Mouse (Mus musculus) CH12.LX (cell line): ENCODE results near the gene Spag7. TPM values are rescaled to one million over a fixed set of nuclear protein-coding genes. Genes with fewer than 3 reads are reported as not detected.

Experiments used
- DNase-seq: peaks from one replicate; pipeline ENCODE4 v3.0.0-alpha.2; 2013; ENCODE audit errors: extremely low read depth
- H3K27ac ChIP-seq: 2 replicates; pipeline ENCODE4 v1.5.1; 2012; ENCODE audit warnings: low read depth, mild to moderate bottlenecking, control low read depth, moderate library complexity; ENCODE audit not compliant: insufficient read depth
- H3K27me3 ChIP-seq: replicated peaks from 2 replicates; pipeline ENCODE3; 2012; ENCODE audit warnings: inconsistent platforms
- H3K36me3 ChIP-seq, 2 experiments: replicated peaks in 1 of 2; 2 replicates each; pipeline versions ENCODE3 to v1.6.1; 2012; ENCODE audit warnings: inconsistent platforms in 1 of 2, low read length in 1 of 2, mild to moderate bottlenecking in 1 of 2, mixed read lengths in 1 of 2, moderate library complexity in 1 of 2; ENCODE audit not compliant: control insufficient read depth in 1 of 2, insufficient read depth in 1 of 2
- H3K4me1 ChIP-seq, 2 experiments: 2 replicates each; pipeline ENCODE4 v1.6.1; 2012; ENCODE audit warnings: inconsistent platforms in 1 of 2, moderate library complexity in 1 of 2; ENCODE audit not compliant: insufficient read depth in 2 of 2, control insufficient read depth in 1 of 2
- H3K4me2 ChIP-seq: 2 replicates; pipeline ENCODE4 v1.6.1; 2012; ENCODE audit warnings: low read depth, mild to moderate bottlenecking, control low read depth; ENCODE audit not compliant: poor library complexity, insufficient read depth, severe bottlenecking
- H3K4me3 ChIP-seq, 3 experiments: fragments of 150-350 bp in 1 of 3; sonication (generic) in 1 of 3; replicated peaks in 1 of 3; 2 replicates each; pipeline versions ENCODE3 to v1.5.1; 2011 to 2012; ENCODE audit warnings: low read depth in 2 of 3, low read length in 2 of 3, mild to moderate bottlenecking in 2 of 3, moderate library complexity in 2 of 3, control low read depth in 1 of 3, improper control_type of control experiment in 1 of 3, inconsistent platforms in 1 of 3, mixed read lengths in 1 of 3; ENCODE audit not compliant: poor library complexity in 1 of 3
- H3K79me2 ChIP-seq: replicated peaks from 2 replicates; pipeline ENCODE4 v1.6.1; 2012; ENCODE audit warnings: mild to moderate bottlenecking, moderate library complexity; ENCODE audit not compliant: control insufficient read depth, poor library complexity, insufficient read depth, severe bottlenecking; ENCODE audit errors: extremely low read depth
- H3K9ac ChIP-seq: 2 replicates; pipeline ENCODE4 v1.6.1; 2012; ENCODE audit warnings: low read depth, mild to moderate bottlenecking, control low read depth, moderate library complexity; ENCODE audit not compliant: insufficient read depth
- H3K9me3 ChIP-seq: replicated peaks from 2 replicates; pipeline ENCODE3; 2012; ENCODE audit warnings: low read length, inconsistent platforms, mixed read lengths
- ELF1 ChIP-seq: IDR thresholded peaks from 2 replicates; pipeline ENCODE4 v1.6.1; 2014; ENCODE audit warnings: low read depth, mild to moderate bottlenecking, inconsistent platforms, low read length, improper control_type of control experiment
- ETS1 ChIP-seq: conservative IDR thresholded peaks from 2 replicates; pipeline ENCODE4 v1.6.1; 2012; ENCODE audit warnings: low read depth, mild to moderate bottlenecking, inconsistent platforms, low read length, improper control_type of control experiment, moderate library complexity
- GABPA ChIP-seq: IDR thresholded peaks from 2 replicates; pipeline ENCODE4 v1.6.1; 2012; ENCODE audit warnings: low read depth, low read length, improper control_type of control experiment, inconsistent platforms; ENCODE audit not compliant: insufficient replicate concordance
- JUND ChIP-seq: conservative IDR thresholded peaks from 2 replicates; pipeline ENCODE4 v1.6.1; 2011; ENCODE audit warnings: low read depth, low read length, improper control_type of control experiment
- MAFK ChIP-seq: IDR thresholded peaks from 2 replicates; pipeline ENCODE4 v1.6.1; 2011; ENCODE audit warnings: low read length, improper control_type of control experiment; ENCODE audit not compliant: insufficient replicate concordance
- MXI1 ChIP-seq: IDR thresholded peaks from 2 replicates; pipeline ENCODE4 v1.6.1; 2011; ENCODE audit warnings: mild to moderate bottlenecking, low read depth, low read length, improper control_type of control experiment
- PAX5 ChIP-seq: IDR thresholded peaks from 2 replicates; pipeline ENCODE4 v1.6.1; 2012; ENCODE audit warnings: low read length, inconsistent platforms, mixed read lengths
- SIN3A ChIP-seq: IDR thresholded peaks from 2 replicates; pipeline ENCODE4 v1.6.1; 2012; ENCODE audit warnings: low read length, improper control_type of control experiment, inconsistent platforms
- ZC3H11A ChIP-seq: IDR thresholded peaks from 2 replicates; pipeline ENCODE4 v1.6.1; 2012; ENCODE audit warnings: low read depth, mild to moderate bottlenecking, inconsistent platforms, low read length, improper control_type of control experiment
- ZNF384 ChIP-seq: IDR thresholded peaks from 2 replicates; pipeline ENCODE4 v1.6.1; 2012; ENCODE audit warnings: low read depth, low read length, improper control_type of control experiment, inconsistent platforms
- dilution Hi-C: fragments of 300-500 bp; cut with MboI; formaldehyde crosslinking; loops from 2 replicates; pipeline ENCODE4 v1.14.3; 2020; ENCODE audit warnings: low sequenced_read_pairs; ENCODE audit not compliant: extremely low pct_unique_long_range_greater_than_20kb, extremely low pct_ligation_motif_present
- in situ Hi-C: fragments of 300-500 bp; cut with MboI; formaldehyde crosslinking; loops from 3 replicates; pipeline ENCODE4 v1.14.3; 2019; ENCODE audit warnings: low sequenced_read_pairs, low pct_ligation_motif_present, low pct_unique_long_range_greater_than_20kb, mixed read lengths
- polyA plus RNA-seq: library from polyadenylated mRNA; unstranded; fragments of >175 nt; gene quantifications from 2 replicates; pipeline ENCODE4 v1.2.1, GENCODE M21; 2012; ENCODE audit warnings: low read depth; ENCODE audit not compliant: insufficient read length
- total RNA-seq, 2 experiments: library from RNA; depleted of rRNA; stranded (reverse); fragments of 300-350 nt in 1 of 2; fragments of >200 nt in 1 of 2; gene quantifications; 2 replicates each; pipeline ENCODE4 v1.2.3; 2012 to 2014

Gene Spag7
- total and polyA plus RNA-seq, 3 experiments, result 93.5 to 120 (median 105) TPM

- H3K4me2 ChIP-seq, result no peak overlapping the region
- no peaks in the 10 kb centered on the region for H3K27me3 ChIP-seq
Observed at GRCm38 (mm10) chr11:70644564-70645103, 24.6 kb downstream of the Spag7 start.

GRCm38 (mm10) chr11:70643051-70643450 lies 26.2 kb downstream of the Spag7 start:
- Histone ChIP-seq H3K4me3 (no peak overlapping the region), H3K36me3 (peaks cover 11 to 48% of the 10 kb centered on the region in 2 experiments)
- dilution Hi-C loops, result no loop called here

More at GRCm38 (mm10) chr11:70644564-70645103, 24.6 kb downstream of the Spag7 start:
- peaks cover 28% of the 10 kb centered on the region for H3K79me2 ChIP-seq
- no peak for DNase-seq
- H3K4me1 ChIP-seq, result peaks cover 15 to 28% of the 10 kb centered on the region in 2 experiments
- TF ChIP-seq ETS1 (no peak), JUND (no peak), ZNF384 (no peak)
- dilution Hi-C loops, result no loop called here
- H3K9ac ChIP-seq, result no peak overlapping the region
- in situ Hi-C loops, result no loop called here
- H3K9me3 ChIP-seq, result no peaks in the 10 kb centered on the region
- H3K4me3 ChIP-seq, result no peak overlapping the region
- no peak overlapping the region for H3K27ac ChIP-seq
- H3K36me3 ChIP-seq, result peaks cover 20 to 59% of the 10 kb centered on the region in 2 experiments

GRCm38 (mm10) chr11:70641241-70641640 lies 28.0 kb downstream of the Spag7 start:
- in situ Hi-C loops, result no loop called here
- no peak overlapping the region for H3K4me3 ChIP-seq

More at GRCm38 (mm10) chr11:70643051-70643450, 26.2 kb downstream of the Spag7 start:
- H3K9me3 ChIP-seq, result no peaks in the 10 kb centered on the region
- no peak overlapping the region for H3K4me2 ChIP-seq
- DNase-seq, result no peak
- H3K9ac ChIP-seq, result no peak overlapping the region
- no peaks in the 10 kb centered on the region for H3K27me3 ChIP-seq
- TF ChIP-seq PAX5 (no peak), MXI1 (no peak), GABPA (no peak), MAFK (no peak), ZC3H11A (no peak), SIN3A (no peak)
- H3K27ac ChIP-seq, result no peak overlapping the region
- peaks cover 12% of the 10 kb centered on the region for H3K79me2 ChIP-seq
- peaks cover 8 to 13% of the 10 kb centered on the region in 2 experiments for H3K4me1 ChIP-seq
- in situ Hi-C loops, result no loop called here

More at GRCm38 (mm10) chr11:70641241-70641640, 28.0 kb downstream of the Spag7 start:
- H3K27me3 ChIP-seq, result no peaks in the 10 kb centered on the region
- H3K79me2 ChIP-seq, result peaks cover 6% of the 10 kb centered on the region; the same call in 1 of the 2 replicates
- no peak overlapping the region for H3K27ac ChIP-seq
- DNase-seq, result no peak
- dilution Hi-C loops, result no loop called here
- no peak overlapping the region for H3K9ac ChIP-seq
- H3K36me3 ChIP-seq, result peaks cover 11 to 48% of the 10 kb centered on the region in 2 experiments
- H3K4me2 ChIP-seq, result no peak overlapping the region
- peaks cover 8 to 13% of the 10 kb centered on the region in 2 experiments for H3K4me1 ChIP-seq
- no peaks in the 10 kb centered on the region for H3K9me3 ChIP-seq
- no peak for TF ChIP-seq ELF1
- TF ChIP-seq, all 38 proteins: peak for 0
